Mouse (Mus musculus) heart, embryonic 16.5 days (tissue): ENCODE measurements at regions not wholly inside any gene's neighbourhood (a gene's known extent, or its start where the extent isn't known, plus 50 kb on each side); places are given as distances from the start of the nearest gene placed in this dataset.

Experiments used
- ATAC-seq: fragments of 200-750 bp; cut with Nextera tagmentation; replicated peaks from 2 replicates; pipeline ENCODE4 v1.8.0; 2017; ENCODE audit warnings: moderate number of reproducible peaks; ENCODE audit not compliant: insufficient read depth, low FRiP score; ENCODE audit errors: extremely low read depth
- H3K27ac ChIP-seq: fragments of 300-500 bp; sonication (generic); 2 replicates; pipeline ENCODE4 v1.5.1; 2014; ENCODE audit warnings: mild to moderate bottlenecking, low read length, control low read depth, moderate library complexity
- H3K27me3 ChIP-seq: fragments of 300-500 bp; sonication (generic); 2 replicates; pipeline ENCODE4 v1.6.1; 2014; ENCODE audit warnings: low read length, mixed read lengths; ENCODE audit not compliant: control insufficient read depth, insufficient read depth
- H3K36me3 ChIP-seq: fragments of 300-500 bp; sonication (generic); 2 replicates; pipeline ENCODE4 v1.6.1; 2014; ENCODE audit not compliant: control insufficient read depth, insufficient read depth
- H3K4me1 ChIP-seq: fragments of 300-500 bp; sonication (generic); 2 replicates; pipeline ENCODE4 v1.6.1; 2014; ENCODE audit warnings: low read length, mixed read lengths; ENCODE audit not compliant: control insufficient read depth, insufficient read depth
- H3K4me2 ChIP-seq: fragments of 300-500 bp; sonication (generic); 2 replicates; pipeline ENCODE4 v1.6.1; 2014; ENCODE audit warnings: low read depth, mild to moderate bottlenecking, control low read depth, low read length
- H3K4me3 ChIP-seq: fragments of 300-500 bp; sonication (generic); 2 replicates; pipeline ENCODE4 v1.5.1; 2014; ENCODE audit warnings: mild to moderate bottlenecking, control low read depth, low read length
- H3K9ac ChIP-seq: fragments of 300-500 bp; sonication (generic); 2 replicates; pipeline ENCODE4 v1.6.1; 2014; ENCODE audit warnings: low read length, control low read depth
- H3K9me3 ChIP-seq: fragments of 300-500 bp; sonication (generic); replicated peaks from 2 replicates; pipeline ENCODE4 v1.6.1; 2016; ENCODE audit warnings: low read length; ENCODE audit not compliant: control insufficient read depth
- WGBS: fragments of 180-500 bp; shearing (Covaris S2); extraction: QIAGEN DNeasy Blood & Tissue Kit; methylation state at CpG from one replicate; pipeline ENCODE4 v1.1.7; 2014; 5-methylcytosine and 5-hydroxymethylcytosine counted together

DNA sequence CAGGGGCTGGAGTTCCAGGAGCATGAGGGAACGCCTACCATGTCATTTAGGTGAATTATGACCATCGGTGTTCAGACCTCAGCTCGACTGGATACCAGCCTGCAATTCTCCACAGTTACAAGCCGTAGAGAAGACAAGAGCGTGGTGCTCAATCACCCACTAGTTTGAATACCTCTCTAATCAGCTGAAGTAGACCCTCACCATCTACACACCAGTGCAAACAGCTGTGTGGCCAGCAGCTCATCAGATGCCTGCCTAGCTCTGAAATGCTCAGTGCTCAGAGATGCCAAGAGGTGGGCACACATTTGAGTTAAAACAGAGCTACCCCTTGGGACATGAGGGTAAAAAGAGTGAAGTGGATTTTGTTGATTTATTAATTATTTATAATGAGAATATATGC, 660.2 kb downstream of the Magi1 start:
- no peaks in the 10 kb centered on the region for H3K9me3 ChIP-seq
- H3K4me1 ChIP-seq: no peaks in the 10 kb centered on the region
- 67% methylated on average over 5 of the region's 5 CpGs for WGBS
- H3K9ac ChIP-seq: no peak overlapping the region
- no peak overlapping the region for H3K4me3 ChIP-seq
- no peaks in the 10 kb centered on the region for H3K36me3 ChIP-seq
- no peaks in the 10 kb centered on the region; the same call in 1 of the 2 replicates for H3K27me3 ChIP-seq
- no peak overlapping the region for H3K4me2 ChIP-seq
- H3K27ac ChIP-seq: no peak overlapping the region
- no peak for ATAC-seq

DNA sequence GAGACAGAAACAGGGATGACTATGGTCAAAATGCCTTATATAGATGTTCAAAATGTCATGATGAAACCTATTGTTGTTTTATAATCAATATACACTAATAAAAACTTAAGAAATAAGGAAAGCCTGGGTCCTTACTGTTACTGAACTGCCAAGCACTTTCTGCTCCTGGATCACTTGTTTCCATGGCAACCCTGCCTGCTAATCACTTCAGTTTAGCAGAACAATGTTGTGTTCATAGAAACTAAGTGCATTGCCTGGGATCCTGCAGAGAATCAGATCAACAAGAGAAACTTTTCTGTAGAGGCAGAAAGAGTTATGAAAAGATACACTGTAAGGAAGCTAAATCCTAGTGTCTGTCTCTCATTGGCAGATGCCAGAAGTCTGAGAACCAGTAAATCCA, 666.8 kb downstream of the Magi1 start:
- H3K27me3 ChIP-seq: no peaks in the 10 kb centered on the region; the same call in 1 of the 2 replicates
- H3K4me2 ChIP-seq: no peak overlapping the region
- no peaks in the 10 kb centered on the region for H3K36me3 ChIP-seq
- H3K4me3 ChIP-seq: no peak overlapping the region
- no peaks in the 10 kb centered on the region for H3K4me1 ChIP-seq
- H3K9me3 ChIP-seq: no peaks in the 10 kb centered on the region
- no peak overlapping the region for H3K27ac ChIP-seq
- ATAC-seq: no peak
- H3K9ac ChIP-seq: no peak overlapping the region

GRCm38 (mm10) chr6:93600376-93600775, 657.1 kb upstream of the Adamts9 start:
- Histone ChIP-seq H3K9me3 (no peaks in the 10 kb centered on the region), H3K27ac (no peak overlapping the region), H3K9ac (no peak overlapping the region), H3K36me3 (no peaks in the 10 kb centered on the region), H3K4me2 (no peak overlapping the region), H3K4me3 (no peak overlapping the region), H3K27me3 (no peaks in the 10 kb centered on the region), H3K4me1 (no peaks in the 10 kb centered on the region)
- WGBS: 73% methylated on average over 2 of the region's 2 CpGs
- ATAC-seq: no peak

GRCm38 (mm10) chr6:93599371-93599770, 656.1 kb upstream of the Adamts9 start:
- Histone ChIP-seq H3K27me3 (no peaks in the 10 kb centered on the region), H3K9me3 (no peaks in the 10 kb centered on the region), H3K4me3 (no peak overlapping the region), H3K4me1 (no peaks in the 10 kb centered on the region), H3K9ac (no peak overlapping the region), H3K27ac (no peak overlapping the region), H3K36me3 (no peaks in the 10 kb centered on the region), H3K4me2 (no peak overlapping the region)
- 38% methylated on average over 3 of the region's 3 CpGs for WGBS
- no peak for ATAC-seq

GRCm38 (mm10) chr6:93589935-93590334, 646.6 kb upstream of the Adamts9 start:
- Histone ChIP-seq H3K4me3 (no peak overlapping the region), H3K4me1 (no peaks in the 10 kb centered on the region), H3K9me3 (no peaks in the 10 kb centered on the region), H3K4me2 (no peak overlapping the region), H3K36me3 (no peaks in the 10 kb centered on the region), H3K27me3 (no peaks in the 10 kb centered on the region), H3K27ac (no peak overlapping the region), H3K9ac (no peak overlapping the region)
- 90% methylated on average over 2 of the region's 2 CpGs for WGBS
- ATAC-seq: no peak

DNA sequence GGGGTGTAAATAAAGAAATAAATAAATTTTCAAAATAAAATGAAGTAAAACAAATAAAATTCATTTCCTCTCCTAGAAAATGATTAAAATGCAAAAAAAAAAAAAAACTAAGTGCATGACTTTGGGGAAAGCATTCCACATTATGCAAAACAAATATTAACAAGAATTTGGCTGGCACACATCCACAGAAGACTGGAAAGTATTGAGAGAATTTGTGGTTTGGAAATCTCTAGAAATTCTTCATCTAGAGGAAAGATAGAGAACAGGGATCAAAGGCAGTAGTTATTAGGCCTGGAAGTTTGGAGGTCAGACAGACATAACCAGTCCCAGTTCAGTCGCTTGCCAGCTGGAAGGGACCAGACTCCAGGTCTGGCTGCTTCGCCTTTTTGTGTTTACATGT, 643.6 kb upstream of the Adamts9 start:
- no peak overlapping the region for H3K27ac ChIP-seq
- H3K4me1 ChIP-seq: no peaks in the 10 kb centered on the region
- H3K9me3 ChIP-seq: no peaks in the 10 kb centered on the region
- no peaks in the 10 kb centered on the region for H3K27me3 ChIP-seq
- WGBS: 79% methylated on average over 2 of the region's 2 CpGs
- no peak for ATAC-seq
- H3K4me2 ChIP-seq: no peak overlapping the region
- no peak overlapping the region for H3K9ac ChIP-seq
- no peak overlapping the region for H3K4me3 ChIP-seq
- no peaks in the 10 kb centered on the region for H3K36me3 ChIP-seq

- 78% methylated on average over 7 of the region's 7 CpGs for WGBS
- H3K27me3 ChIP-seq: no peaks in the 10 kb centered on the region
- no peak for ATAC-seq
Measured at GRCm38 (mm10) chr6:93581141-93581540, 637.8 kb upstream of the Adamts9 start.

DNA sequence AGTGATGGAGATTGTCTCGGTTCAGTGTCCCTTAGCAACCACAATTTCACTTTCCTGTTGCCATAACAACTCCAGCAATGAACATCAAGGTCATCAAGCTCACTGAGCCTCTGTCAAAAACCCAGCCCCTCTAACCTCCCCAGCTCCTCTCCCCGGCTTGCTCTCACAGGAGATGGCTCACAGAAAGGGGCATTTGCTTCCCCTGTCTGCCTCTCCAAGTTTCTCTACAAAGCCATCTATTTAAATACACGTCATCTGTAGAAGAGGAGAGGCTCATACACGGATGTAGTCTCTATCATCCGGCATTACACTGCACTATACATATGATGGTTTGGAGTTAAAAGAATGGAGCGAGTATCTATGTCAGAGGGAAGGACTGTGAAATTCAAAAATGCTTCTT, 637.4 kb upstream of the Adamts9 start:
- Histone ChIP-seq H3K27ac (no peak overlapping the region), H3K4me3 (no peak overlapping the region), H3K36me3 (no peaks in the 10 kb centered on the region), H3K4me2 (no peak overlapping the region), H3K4me1 (no peaks in the 10 kb centered on the region), H3K27me3 (no peaks in the 10 kb centered on the region), H3K9ac (no peak overlapping the region), H3K9me3 (no peaks in the 10 kb centered on the region)
- no peak for ATAC-seq
- 69% methylated on average over 6 of the region's 6 CpGs for WGBS

More at GRCm38 (mm10) chr6:93581141-93581540, 637.8 kb upstream of the Adamts9 start:
- H3K27ac ChIP-seq: no peak overlapping the region
- no peak overlapping the region for H3K4me3 ChIP-seq
- H3K4me2 ChIP-seq: no peak overlapping the region
- H3K9me3 ChIP-seq: no peaks in the 10 kb centered on the region
- no peak overlapping the region for H3K9ac ChIP-seq
- no peaks in the 10 kb centered on the region for H3K4me1 ChIP-seq
- no peaks in the 10 kb centered on the region for H3K36me3 ChIP-seq

GRCm38 (mm10) chr6:93575249-93575648, 632.0 kb upstream of the Adamts9 start:
- Histone ChIP-seq H3K4me3 (no peak overlapping the region), H3K27me3 (no peaks in the 10 kb centered on the region), H3K4me2 (no peak overlapping the region), H3K27ac (no peak overlapping the region), H3K4me1 (no peaks in the 10 kb centered on the region), H3K9ac (no peak overlapping the region), H3K36me3 (no peaks in the 10 kb centered on the region), H3K9me3 (no peaks in the 10 kb centered on the region)
- 79% methylated on average over 6 of the region's 6 CpGs for WGBS
- no peak for ATAC-seq
